Mouse (Mus musculus): ENCODE results near the gene Tmem200a.

DNA sequence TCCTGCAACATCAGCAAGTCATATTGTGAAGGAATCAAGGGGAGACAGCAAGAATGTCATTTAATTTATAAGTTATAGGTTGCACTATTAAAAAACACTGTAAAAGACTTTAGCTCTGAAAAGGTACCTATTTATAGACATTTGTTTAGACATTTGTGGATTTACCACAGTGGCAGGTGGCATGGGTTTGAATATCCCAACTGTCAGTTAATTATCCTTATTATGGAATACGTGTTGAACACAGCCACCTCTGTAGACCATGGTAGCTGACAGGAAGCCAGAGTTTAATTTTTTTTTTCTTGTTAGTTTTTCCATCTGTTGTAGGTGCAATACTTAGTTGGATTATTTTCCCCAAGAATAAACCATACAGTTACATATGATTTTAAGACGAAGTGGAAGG is 194.3 kb downstream of the Tmem200a start:
- TF ChIP-seq EP300 (IDR thresholded peaks at IDR 0.05; ENCODE audit: insufficient read depth, low read depth, low read length), result no peak
- no peak for TF ChIP-seq CTCF (IDR thresholded peaks at IDR 0.05; ENCODE audit: low read depth, low read length)
- no peak for TF ChIP-seq POLR2A (IDR thresholded peaks at IDR 0.05; ENCODE audit: insufficient read depth, low read length)
